13 mouse cellular contexts compared by ENCODE assay signal in genomic region chr5:130007344-130007743, GRCm38 (mm10). TPM values are rescaled to one million over a fixed set of nuclear protein-coding genes. Genes with fewer than 3 reads are reported as not detected.
DNase-seq lines count a peak whose midpoint lies in the region; ATAC-seq and TF ChIP-seq lines count a peak whose summit lies in the region.
"Had no signal": no experiment of that assay in that cellular context is flagged by ENCODE, and none has a peak within 500 bp of the region (broad histone marks: within the 10 kb centered on the region; RNA-seq: fewer than 3 reads in every experiment).

No protein-coding gene starts in this region.

- H3K4me1 ChIP-seq in heart, postnatal 0 days (ENCODE audit: control insufficient read depth, insufficient read depth), result peaks cover 5% of the 10 kb centered on the region; the same call in 1 of the 2 replicates
- peaks cover under 1% of the 10 kb centered on the region; the same call in 1 of the 2 replicates for H3K4me1 ChIP-seq in lung, postnatal 0 days (ENCODE audit: insufficient read depth, low read depth, low read length)
- H3K4me1 ChIP-seq in heart, embryonic 10.5 days, result peaks cover 9% of the 10 kb centered on the region

- peak; percentile 28; the same call in 1 of the 2 replicates for TF ChIP-seq CTCF in heart, postnatal 0 days (IDR thresholded peaks at IDR 0.05; ENCODE audit: low read depth)
- peak; percentile 59 for TF ChIP-seq CTCF in lung, postnatal 0 days (IDR thresholded peaks at IDR 0.05)

- 82% methylated on average over 1 of the region's 1 CpGs for WGBS in heart, postnatal 0 days
- 92% methylated on average over 1 of the region's 1 CpGs for WGBS in lung, postnatal 0 days
- 89% methylated on average over 1 of the region's 1 CpGs for WGBS in heart, embryonic 10.5 days

- H3K4me3 ChIP-seq in heart, postnatal 0 days (ENCODE audit: low read depth, low read length), result no peak overlapping the region
- no peak overlapping the region for H3K4me3 ChIP-seq in lung, postnatal 0 days (ENCODE audit: low read depth, low read length)
- no peak overlapping the region for H3K4me3 ChIP-seq in heart, embryonic 10.5 days
- H3K4me3 ChIP-seq: heart, embryonic 13.5 days; midbrain, embryonic 15.5 days; neural tube, embryonic 15.5 days had no signal

- peaks cover 8% of the 10 kb centered on the region; the same call in 1 of the 2 replicates for H3K9me3 ChIP-seq in heart, postnatal 0 days (replicated peaks; ENCODE audit: control insufficient read depth, low read length)
- H3K9me3 ChIP-seq in lung, postnatal 0 days (ENCODE audit: low read length), result no peaks in the 10 kb centered on the region; the same call in 1 of the 2 replicates
- H3K9me3 ChIP-seq in heart, embryonic 10.5 days, result peaks cover 11% of the 10 kb centered on the region
- H3K9me3 ChIP-seq: midbrain, embryonic 15.5 days had no signal

- H3K4me2 ChIP-seq in heart, postnatal 0 days (ENCODE audit: low read depth, low read length), result no peak overlapping the region
- no peak overlapping the region for H3K4me2 ChIP-seq in lung, postnatal 0 days (replicated peaks; ENCODE audit: low read depth, low read length)
- H3K4me2 ChIP-seq: heart, embryonic 13.5 days; midbrain, embryonic 15.5 days; neural tube, embryonic 15.5 days had no signal

- H3K27ac ChIP-seq in heart, postnatal 0 days (ENCODE audit: low read depth), result no peak overlapping the region
- H3K27ac ChIP-seq in lung, postnatal 0 days (ENCODE audit: low read length), result no peak overlapping the region
- no peak overlapping the region for H3K27ac ChIP-seq in heart, embryonic 10.5 days
- H3K27ac ChIP-seq: heart, embryonic 13.5 days; midbrain, embryonic 15.5 days; neural tube, embryonic 15.5 days had no signal

- TF ChIP-seq EP300 in heart, postnatal 0 days (IDR thresholded peaks at IDR 0.05; ENCODE audit: low read depth), result no peak
- no peak for TF ChIP-seq EP300 in lung, postnatal 0 days (IDR thresholded peaks at IDR 0.05)

- peaks cover 12% of the 10 kb centered on the region for H3K36me3 ChIP-seq in heart, postnatal 0 days (replicated peaks; ENCODE audit: control insufficient read depth, insufficient read depth, low read length)
- no peaks in the 10 kb centered on the region for H3K36me3 ChIP-seq in lung, postnatal 0 days (ENCODE audit: insufficient read depth, low read length)
- H3K36me3 ChIP-seq in splenic B cell, adult 2 months (ENCODE audit: control insufficient read depth, insufficient read depth, low read length, poor library complexity, severe bottlenecking), result peaks cover 1% of the 10 kb centered on the region; the same call in 1 of the 2 replicates
- peaks cover 21% of the 10 kb centered on the region for H3K36me3 ChIP-seq in heart, embryonic 10.5 days
- H3K36me3 ChIP-seq: midbrain, embryonic 15.5 days had no signal

- no peak overlapping the region for H3K9ac ChIP-seq in heart, postnatal 0 days (replicated peaks; ENCODE audit: low read depth, low read length)
- no peak overlapping the region for H3K9ac ChIP-seq in lung, postnatal 0 days (replicated peaks; ENCODE audit: low read depth)
- H3K9ac ChIP-seq: heart, embryonic 13.5 days; midbrain, embryonic 15.5 days; neural tube, embryonic 15.5 days had no signal

- no peak for ATAC-seq in heart, postnatal 0 days (ENCODE audit: insufficient read depth, low read depth)
- no peak for ATAC-seq in lung, postnatal 0 days
- ATAC-seq: hindbrain, embryonic 16.5 days; midbrain, embryonic 15.5 days had no signal

- no peaks in the 10 kb centered on the region for H3K27me3 ChIP-seq in heart, postnatal 0 days (ENCODE audit: control insufficient read depth, insufficient read depth, low read length)
- H3K27me3 ChIP-seq in lung, postnatal 0 days (replicated peaks; ENCODE audit: insufficient read depth, low read length), result no peaks in the 10 kb centered on the region
- no peaks in the 10 kb centered on the region for H3K27me3 ChIP-seq in splenic B cell, adult 2 months (ENCODE audit: control insufficient read depth, insufficient read depth, low read length, poor library complexity, severe bottlenecking)
- H3K27me3 ChIP-seq in heart, embryonic 10.5 days (ENCODE audit: insufficient read depth, poor library complexity, severe bottlenecking), result no peaks in the 10 kb centered on the region
- H3K27me3 ChIP-seq: heart, embryonic 13.5 days; midbrain, embryonic 15.5 days; neural tube, embryonic 15.5 days had no signal

- no peak for DNase-seq in heart, postnatal 0 days (ENCODE audit: low spot score)
- DNase-seq in heart, adult 8-10 months (ENCODE audit: low spot score), result no peak
- no peak for DNase-seq in lung, postnatal 0 days (ENCODE audit: low spot score)
- no peak for DNase-seq in lung, postnatal 36 days
- peak; percentile 30 for DNase-seq in NIH3T3 (ENCODE audit: low read depth)
- DNase-seq in splenic B cell, adult 2 months (ENCODE audit: low read depth, low spot score), result peak; percentile 62
- DNase-seq in heart, embryonic 10.5 days (ENCODE audit: low spot score), result no peak
- DNase-seq in urinary bladder, postnatal 25 days (ENCODE audit: low spot score), result no peak
- DNase-seq: adrenal gland, adult 2 months had no signal

RNA-seq across cellular contexts. Expression of gene Gusb, which starts 4.5 kb away (rescaled TPM):
- total RNA-seq in heart, postnatal 0 days (2014; rRNA removed; ENCODE audit: low replicate concordance), result 24.6 and 27.8 TPM in 2 replicates
- 30.2 and 31.4 TPM in 2 replicates for polyA plus RNA-seq in heart, postnatal 0 days (2015; fragmentation: Nextera tagmentation; extraction: Ambion mirVana)
- total RNA-seq in heart, adult 8-10 months (2022), result 10 to 100 TPM; 11.7 to 14.2 (median 12.8) TPM
- 49.0 and 50.0 TPM in 2 replicates for polyA plus RNA-seq in lung, postnatal 0 days (2015; fragmentation: Nextera tagmentation; extraction: Ambion mirVana)
- 47.3 and 56.8 TPM in 2 replicates for polyA plus RNA-seq in heart, embryonic 10.5 days (2016; fragmentation: Nextera tagmentation; extraction: Ambion mirVana)

RNA-seq across cellular contexts. Expression of gene Asl, which starts 21.7 kb away (rescaled TPM):
- 9.7 and 21.1 TPM in 2 replicates for total RNA-seq in heart, postnatal 0 days (2014; rRNA removed; ENCODE audit: low replicate concordance)
- 15.9 and 16.6 TPM in 2 replicates for polyA plus RNA-seq in heart, postnatal 0 days (2015; fragmentation: Nextera tagmentation; extraction: Ambion mirVana)
- total RNA-seq in heart, adult 8-10 months (2022), result 1 to 10 TPM; 3.0 to 7.1 (median 6.3) TPM
- 27.3 and 29.7 TPM in 2 replicates for polyA plus RNA-seq in lung, postnatal 0 days (2015; fragmentation: Nextera tagmentation; extraction: Ambion mirVana)
- 25.1 and 35.9 TPM in 2 replicates for polyA plus RNA-seq in heart, embryonic 10.5 days (2016; fragmentation: Nextera tagmentation; extraction: Ambion mirVana)

RNA-seq across cellular contexts. Expression of gene Crcp, which starts 21.7 kb away (rescaled TPM):
- 2.6 and 9.7 TPM in 2 replicates for total RNA-seq in heart, postnatal 0 days (2014; rRNA removed; ENCODE audit: low replicate concordance)
- 20.8 and 23.1 TPM in 2 replicates for polyA plus RNA-seq in heart, postnatal 0 days (2015; fragmentation: Nextera tagmentation; extraction: Ambion mirVana)
- 10 to 100 TPM; 11.5 to 16.1 (median 14.5) TPM for total RNA-seq in heart, adult 8-10 months (2022)
- polyA plus RNA-seq in lung, postnatal 0 days (2015; fragmentation: Nextera tagmentation; extraction: Ambion mirVana), result 31.0 and 31.5 TPM in 2 replicates
- polyA plus RNA-seq in heart, embryonic 10.5 days (2016; fragmentation: Nextera tagmentation; extraction: Ambion mirVana), result 33.1 and 39.9 TPM in 2 replicates

Comparison
In these comparisons a context has a peak if more than half of its experiments do, and no peak if none do; other contexts are left out.
1. DNase-seq: peak in NIH3T3 (single experiment) and splenic B cell, adult 2 months (single experiment); none in heart, postnatal 0 days (single experiment), heart, adult 8-10 months (single experiment), lung, postnatal 0 days (single experiment), lung, postnatal 36 days (single experiment), heart, embryonic 10.5 days (single experiment) and urinary bladder, postnatal 25 days (single experiment).